Mouse (Mus musculus) lung, postnatal 0 days (tissue): ENCODE data around the gene Susd4.

ENCODE experiments used
- CTCF ChIP-seq: IDR thresholded peaks from 2 replicates; pipeline ENCODE4 v1.5.1; 2016; ENCODE audit warnings: antibody characterized with exemption, mild to moderate bottlenecking
- EP300 ChIP-seq: IDR thresholded peaks from 2 replicates; pipeline ENCODE4 v1.6.1; 2016; ENCODE audit warnings: antibody characterized with exemption, mild to moderate bottlenecking, control low read depth

DNA sequence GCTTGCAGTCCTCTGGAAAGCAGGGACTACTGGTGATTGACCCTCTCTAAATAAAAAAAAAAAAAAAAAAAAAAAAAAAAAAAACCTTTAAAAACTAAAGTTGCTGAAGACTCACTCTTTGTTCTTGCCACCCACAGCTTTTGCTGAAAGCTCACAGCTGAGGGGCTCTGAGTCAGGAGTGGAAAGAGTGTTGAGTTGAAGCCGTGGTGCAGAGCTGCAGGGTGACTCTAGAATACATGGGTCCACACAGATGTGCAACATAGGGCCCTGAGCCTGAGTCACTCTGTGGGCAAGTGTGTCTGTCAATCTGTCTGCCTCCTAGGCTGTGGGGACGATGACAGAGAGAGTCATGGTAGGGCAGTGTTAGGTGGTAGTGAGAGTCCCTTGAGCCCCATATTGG, 119.0 kb downstream of the Susd4 start:
- TF ChIP-seq CTCF: no peak
- TF ChIP-seq EP300: no peak
